Mouse (Mus musculus) sigmoid colon, adult 10 weeks (tissue): ENCODE results near the gene Tpst1. TPM values are rescaled to one million over a fixed set of nuclear protein-coding genes. Genes with fewer than 3 reads are reported as not detected.

Source experiments
- polyA plus RNA-seq: library from polyadenylated mRNA; stranded (reverse); fragments of 350-450 nt; fragmentation: Illumina TruSeq; extraction: RNeasy Lipid Tissue Mini Kit (QIAGEN cat#74804); gene quantifications from one replicate; pipeline ENCODE4 v1.2.3, GENCODE M21; 2014; ENCODE audit warnings: low read depth, low replicate concordance

The Tpst1 gene
- 13.4 TPM for polyA plus RNA-seq

GRCm38 (mm10) chr5:130073026-130073425, at the start of gene Tpst1:
Gene Tpst1, plus strand, starts transcription at chr5:130073326.

DNA sequence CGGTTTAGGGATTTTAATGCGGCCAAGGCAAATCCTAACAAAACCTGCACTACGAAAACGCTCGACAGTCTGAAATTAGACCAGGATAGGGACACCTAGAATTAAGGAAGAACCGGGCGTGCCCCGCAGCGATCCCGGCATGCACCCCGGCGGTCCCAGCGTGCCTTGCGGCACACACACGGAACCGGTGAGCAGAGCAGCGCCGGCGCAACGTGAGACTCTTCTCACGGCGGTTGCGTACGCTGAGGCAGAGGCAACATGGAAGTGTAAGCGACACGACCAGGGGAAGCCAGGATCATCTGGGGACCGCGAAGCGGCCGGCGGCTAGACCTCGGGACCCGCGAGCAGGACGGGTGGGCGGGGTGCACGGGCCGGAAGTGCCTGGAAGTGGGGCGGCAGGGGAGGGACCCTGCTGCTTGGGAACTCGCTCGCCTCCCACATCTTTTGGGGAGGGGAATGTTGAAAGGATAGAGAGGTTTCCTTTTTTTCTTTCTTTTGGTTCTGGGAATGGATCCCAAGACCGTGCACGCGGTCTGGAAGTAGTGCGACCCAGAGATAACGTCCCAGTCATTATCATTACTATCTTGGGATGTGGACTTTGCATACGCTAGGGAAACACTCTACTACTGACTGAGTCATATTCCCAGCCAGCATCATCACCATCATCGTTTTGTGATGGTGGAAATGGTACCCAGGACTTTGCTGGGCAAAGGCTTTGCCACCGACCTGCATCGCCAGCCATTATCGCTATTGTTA, 43.8 kb upstream of the Tpst1 start, which contains the start of the genes Asl and Crcp:
Asl (minus strand) TSS at position 106 of the 756 bp plus-strand sequence.
Crcp (plus strand) TSS at position 149 of the 756 bp plus-strand sequence.

GRCm38 (mm10) chr5:130144334-130145312, 71.5 kb downstream of the Tpst1 start, which contains the start of gene Kctd7:
Gene Kctd7, plus strand, starts transcription at chr5:130144861.

GRCm38 (mm10) chr5:130171423-130171954, 98.4 kb downstream of the Tpst1 start, which contains the start of gene Rabgef1:
Gene Rabgef1, plus strand, starts transcription at chr5:130171798.

Other genes starting within 250 kb of the Tpst1 start
- 1.6 TPM for gene Sumf2, start 226.3 kb upstream of the Tpst1 start, polyA plus RNA-seq
- 446 TPM for gene Chchd2, start 185.9 kb upstream of the Tpst1 start, polyA plus RNA-seq
- 1.4 TPM for gene Zbed5, start 177.6 kb upstream of the Tpst1 start, polyA plus RNA-seq
- gene Phkg1, start 174.8 kb upstream of the Tpst1 start, polyA plus RNA-seq, result 0.35 TPM
- gene Nupr1l, start 164.8 kb upstream of the Tpst1 start, polyA plus RNA-seq, result 2.0 TPM
- 76.9 TPM for gene Vkorc1l1, start 131.4 kb upstream of the Tpst1 start, polyA plus RNA-seq
- gene Gusb, start 70.3 kb upstream of the Tpst1 start, polyA plus RNA-seq, result 17.4 TPM
- gene Asl, start 44.1 kb upstream of the Tpst1 start, polyA plus RNA-seq, result 1.8 TPM
- 11.4 TPM for gene Crcp, start 44.0 kb upstream of the Tpst1 start, polyA plus RNA-seq
- 1.8 TPM for gene Kctd7, start 71.5 kb downstream of the Tpst1 start, polyA plus RNA-seq
- 46.6 TPM for gene Rabgef1, start 98.5 kb downstream of the Tpst1 start, polyA plus RNA-seq
- gene Tmem248, start 143.8 kb downstream of the Tpst1 start, polyA plus RNA-seq, result 39.8 TPM
- gene Sbds, start 182.2 kb downstream of the Tpst1 start, polyA plus RNA-seq, result 155 TPM
- gene Tyw1, start 182.3 kb downstream of the Tpst1 start, polyA plus RNA-seq, result 2.1 TPM